Mouse (Mus musculus) brain, embryonic 14.5 days (tissue): ENCODE measurements around the gene Vwce.

Experiments used
- CTCF ChIP-seq: fragments of 200-500 bp; IDR thresholded peaks from 2 replicates; pipeline ENCODE4 v1.5.1; 2012; ENCODE audit warnings: inconsistent platforms, mild to moderate bottlenecking, moderate library complexity, borderline replicate concordance; ENCODE audit not compliant: insufficient read depth, insufficient read length; ENCODE audit errors: extremely low read depth
- POLR2A ChIP-seq: fragments of 200-500 bp; IDR thresholded peaks from 2 replicates; pipeline ENCODE4 v1.6.1; 2012; ENCODE audit warnings: mild to moderate bottlenecking, inconsistent platforms, borderline replicate concordance; ENCODE audit not compliant: poor library complexity, insufficient read depth, insufficient read length, severe bottlenecking; ENCODE audit errors: extremely low read depth

DNA sequence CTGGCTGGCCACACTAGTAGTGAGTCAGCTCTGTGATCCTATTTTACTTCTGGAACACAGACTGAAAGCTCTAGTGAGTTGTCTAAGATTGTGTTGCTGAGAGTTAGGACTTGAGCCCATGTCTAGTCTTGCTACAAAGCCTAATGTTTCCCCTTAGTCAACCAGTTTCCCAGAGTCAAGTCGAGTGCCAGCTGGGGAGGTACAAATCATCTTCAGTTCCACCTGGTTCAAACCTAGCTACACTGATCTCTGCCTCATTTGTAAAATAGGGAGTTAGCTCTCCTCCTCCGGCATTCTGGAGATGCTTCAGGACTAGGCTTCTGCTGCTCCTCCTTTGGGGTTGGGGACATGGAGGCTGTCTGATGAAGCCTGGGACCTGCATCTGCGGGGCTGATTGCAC lies 29.5 kb upstream of the Vwce start:
- TF ChIP-seq CTCF (no peak), POLR2A (no peak)
